Mouse (Mus musculus): ENCODE data around the gene Inppl1. TPM values are rescaled to one million over a fixed set of nuclear protein-coding genes. Genes with fewer than 3 reads are reported as not detected.

Inppl1 gene
- polyA plus RNA-seq, 1 experiment from 2014 or later = 37.8 TPM

DNA sequence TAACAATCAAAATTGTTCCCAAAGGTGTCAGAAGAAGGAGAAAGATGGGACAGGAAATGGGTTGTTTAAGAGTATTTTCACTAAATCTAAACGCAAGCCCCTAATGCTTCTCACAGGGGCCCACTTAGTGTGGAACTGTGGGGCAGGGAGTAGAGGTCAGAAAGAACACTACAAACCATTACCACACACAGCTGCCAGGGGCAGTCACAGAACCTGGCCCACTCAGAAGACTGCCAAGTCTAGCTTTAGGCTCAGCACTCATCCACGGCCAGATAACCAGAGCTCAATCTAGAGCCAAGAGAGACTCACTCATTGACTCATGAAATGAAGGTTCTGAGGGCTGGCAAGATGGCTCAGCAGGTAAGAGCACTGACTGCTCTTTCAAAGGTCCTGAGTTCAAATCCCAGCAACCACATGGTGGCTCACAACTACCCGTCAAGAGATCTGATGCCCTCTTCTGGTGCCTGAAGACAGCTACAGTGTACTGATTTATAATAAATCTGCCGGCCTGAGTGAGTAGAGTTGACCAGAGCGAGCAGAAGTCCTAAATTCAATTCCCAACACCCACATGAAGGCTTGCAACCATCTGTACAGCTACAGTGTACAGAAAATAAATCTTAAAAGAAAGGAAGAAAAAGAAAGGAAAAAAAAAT, 2.4 kb downstream of the Inppl1 start:
- no peak for DNase-seq (ENCODE audit: low spot score)
- no peaks in the 10 kb centered on the region for H3K27me3 ChIP-seq (ENCODE audit: insufficient read depth, poor library complexity, severe bottlenecking)
- H3K4me3 ChIP-seq = peak overlapping the region; percentile 97
- H3K9me3 ChIP-seq = no peaks in the 10 kb centered on the region
- peaks cover 39% of the 10 kb centered on the region for H3K36me3 ChIP-seq
- H3K27ac ChIP-seq = peak overlapping the region; percentile 99
- WGBS = 51% methylated on average over 5 of the region's 5 CpGs
- peaks cover 54% of the 10 kb centered on the region for H3K4me1 ChIP-seq (replicated peaks)

DNA sequence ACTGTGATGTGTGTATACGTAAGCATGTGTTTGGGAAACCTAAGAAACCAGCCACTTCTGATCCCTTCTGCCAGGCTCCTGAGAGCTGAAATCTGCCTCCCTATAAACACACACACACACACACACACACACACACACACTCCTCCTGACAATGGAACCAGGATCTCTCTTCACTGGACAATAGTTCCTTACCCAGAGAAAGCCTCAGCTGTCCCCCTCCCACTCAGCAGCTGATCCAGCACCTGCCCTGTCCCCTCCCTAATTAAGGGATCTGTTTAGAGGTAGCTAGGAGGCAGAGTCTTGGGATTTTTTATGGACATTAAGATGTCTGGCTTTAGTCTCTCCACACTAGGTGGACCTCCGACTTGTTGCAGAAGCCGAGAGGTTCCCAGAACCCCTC, 3.1 kb downstream of the Inppl1 start:
- peak overlapping the region; percentile 99 for H3K27ac ChIP-seq
- peak overlapping the region; percentile 97 for H3K4me3 ChIP-seq
- no peak for DNase-seq (ENCODE audit: low spot score)
- no peaks in the 10 kb centered on the region for H3K9me3 ChIP-seq
- H3K36me3 ChIP-seq = peaks cover 46% of the 10 kb centered on the region
- 61% methylated on average over 3 of the region's 3 CpGs for WGBS
- peaks cover 54% of the 10 kb centered on the region for H3K4me1 ChIP-seq (replicated peaks)
- H3K27me3 ChIP-seq (ENCODE audit: insufficient read depth, poor library complexity, severe bottlenecking) = no peaks in the 10 kb centered on the region

DNA sequence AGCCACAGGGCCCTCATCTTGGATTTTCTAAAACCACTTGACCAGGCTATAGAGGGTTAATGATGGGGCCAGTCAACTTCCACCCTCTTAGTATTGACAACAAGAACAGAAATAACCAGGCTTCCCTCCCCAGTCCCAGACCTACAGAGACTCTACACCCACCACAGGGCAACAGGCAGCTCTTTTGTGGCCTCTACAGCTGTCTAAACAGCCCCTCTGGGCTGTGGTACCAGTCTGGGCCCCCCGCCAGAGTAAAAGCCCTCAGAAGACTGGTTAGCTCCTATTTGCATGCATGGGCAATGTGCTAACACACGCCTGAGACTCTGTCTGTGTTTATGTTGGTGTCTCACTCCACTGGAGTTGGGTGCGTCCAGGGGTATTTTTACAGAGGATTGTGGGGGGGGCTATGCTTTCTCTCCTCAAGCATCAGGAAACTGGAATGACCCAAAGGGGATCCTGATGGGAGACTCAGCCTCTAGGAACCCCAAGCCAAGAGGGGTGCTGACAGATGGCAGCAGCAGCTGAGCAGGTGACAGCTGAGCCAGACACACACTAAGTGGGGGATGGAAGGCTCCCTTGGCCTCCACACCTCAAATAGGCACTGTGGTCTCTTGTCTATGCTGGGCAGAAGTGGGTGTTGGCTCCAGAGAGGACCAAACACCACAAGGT, 4.0 kb downstream of the Inppl1 start:
- WGBS = 59% methylated on average over 3 of the region's 3 CpGs
- Histone ChIP-seq H3K27ac (peak overlapping the region; percentile 99), H3K9me3 (no peaks in the 10 kb centered on the region), H3K36me3 (peaks cover 54% of the 10 kb centered on the region), H3K4me1 (replicated peaks) (peaks cover 53% of the 10 kb centered on the region), H3K27me3 (ENCODE audit: insufficient read depth, poor library complexity, severe bottlenecking) (no peaks in the 10 kb centered on the region), H3K4me3 (peak overlapping the region; percentile 97)
- no peak for DNase-seq (ENCODE audit: low spot score)

DNA sequence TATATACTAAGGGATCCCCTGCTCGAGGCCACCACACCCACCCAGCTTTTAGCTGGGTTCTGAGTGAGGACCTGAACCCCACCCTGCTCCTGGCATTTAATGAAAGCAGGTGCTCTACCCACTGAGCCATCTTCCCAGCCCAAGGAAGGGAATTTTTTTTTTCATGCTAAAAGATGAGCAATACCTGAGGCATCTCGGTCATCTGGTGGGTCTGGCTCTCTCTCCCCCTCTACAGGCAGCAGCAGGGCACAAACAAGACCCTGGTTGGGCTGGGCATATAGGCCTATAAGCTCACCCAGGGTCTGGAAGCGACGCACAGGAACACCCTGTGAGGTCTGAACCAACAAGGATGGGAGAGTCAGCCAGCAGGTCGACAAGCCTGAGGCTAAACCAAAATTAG, 4.7 kb downstream of the Inppl1 start:
- no peak for DNase-seq (ENCODE audit: low spot score)
- no peaks in the 10 kb centered on the region for H3K27me3 ChIP-seq (ENCODE audit: insufficient read depth, poor library complexity, severe bottlenecking)
- no peak overlapping the region for H3K4me3 ChIP-seq
- peak overlapping the region; percentile 99; the same call in 1 of the 2 replicates for H3K27ac ChIP-seq
- no peaks in the 10 kb centered on the region for H3K9me3 ChIP-seq
- H3K4me1 ChIP-seq (replicated peaks) = peaks cover 46% of the 10 kb centered on the region
- 74% methylated on average over 5 of the region's 5 CpGs for WGBS
- peaks cover 61% of the 10 kb centered on the region for H3K36me3 ChIP-seq

DNA sequence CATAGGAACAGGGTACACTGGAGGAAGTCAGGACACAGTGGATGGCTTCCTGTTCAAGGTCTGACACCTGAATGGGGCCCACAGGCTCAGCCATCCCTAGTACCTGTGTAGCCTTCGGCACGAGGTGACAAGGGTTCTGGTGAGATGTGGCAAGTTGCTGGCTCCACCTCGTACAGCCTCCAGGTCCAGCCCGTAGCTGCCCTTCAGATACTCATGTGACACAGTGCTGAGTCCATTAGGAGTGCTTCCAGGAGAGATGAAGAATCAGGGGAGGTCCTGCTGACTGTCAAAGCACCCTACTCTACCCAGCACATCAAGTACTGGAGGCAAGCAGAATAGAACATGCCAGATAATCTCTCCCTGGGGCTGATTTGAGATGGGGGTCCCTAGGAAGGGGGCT, 5.7 kb downstream of the Inppl1 start:
- Histone ChIP-seq H3K27ac (no peak overlapping the region), H3K4me3 (no peak overlapping the region), H3K4me1 (replicated peaks) (peaks cover 39% of the 10 kb centered on the region), H3K9me3 (no peaks in the 10 kb centered on the region), H3K36me3 (peaks cover 71% of the 10 kb centered on the region), H3K27me3 (ENCODE audit: insufficient read depth, poor library complexity, severe bottlenecking) (no peaks in the 10 kb centered on the region)
- 93% methylated on average over 4 of the region's 4 CpGs for WGBS
- DNase-seq (ENCODE audit: low spot score) = no peak

DNA sequence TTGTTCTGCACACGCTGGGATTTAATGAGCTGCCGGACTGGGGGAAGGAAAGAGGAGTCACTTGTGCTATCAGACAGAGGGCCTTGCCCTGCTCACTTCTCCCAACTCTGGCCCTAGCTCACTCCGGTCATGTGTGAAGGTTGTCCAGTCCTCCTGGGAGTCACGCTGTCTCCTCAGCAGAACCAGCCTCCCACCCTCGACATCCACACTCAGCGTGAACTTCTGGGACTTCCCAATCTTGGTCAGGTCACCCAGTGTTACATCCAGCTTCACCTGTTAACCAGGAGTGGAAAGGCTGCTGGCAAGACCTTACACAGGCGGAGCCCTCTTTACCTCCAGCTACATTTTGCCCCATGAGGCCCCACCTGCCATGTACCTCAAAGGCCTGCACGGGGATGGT, 6.6 kb downstream of the Inppl1 start:
- H3K9me3 ChIP-seq = no peaks in the 10 kb centered on the region
- H3K4me3 ChIP-seq = no peak overlapping the region
- WGBS = 94% methylated on average over 8 of the region's 8 CpGs
- H3K27me3 ChIP-seq (ENCODE audit: insufficient read depth, poor library complexity, severe bottlenecking) = no peaks in the 10 kb centered on the region
- H3K4me1 ChIP-seq (replicated peaks) = peaks cover 32% of the 10 kb centered on the region
- no peak overlapping the region for H3K27ac ChIP-seq
- no peak for DNase-seq (ENCODE audit: low spot score)
- peaks cover 80% of the 10 kb centered on the region for H3K36me3 ChIP-seq

DNA sequence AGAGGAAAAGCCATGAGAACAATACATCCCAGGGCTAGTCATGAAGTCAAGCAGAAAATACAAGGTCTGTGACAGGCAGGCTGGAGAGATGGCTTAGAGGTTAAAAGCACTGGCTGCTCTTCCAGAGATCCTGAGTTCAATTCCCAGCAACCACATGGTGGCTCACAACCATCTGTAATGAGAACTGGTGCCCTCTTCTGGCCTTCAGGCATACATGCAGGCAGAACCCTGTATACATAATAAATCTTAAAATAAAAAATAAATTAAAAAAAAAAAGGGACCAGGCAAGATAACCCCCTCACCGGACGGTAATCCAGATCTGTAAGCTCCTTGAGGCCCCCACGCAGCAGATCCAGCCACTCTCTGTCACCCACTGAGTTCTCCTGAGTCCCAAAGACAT, 7.7 kb downstream of the Inppl1 start:
- 97% methylated on average over 3 of the region's 3 CpGs for WGBS
- peaks cover 91% of the 10 kb centered on the region for H3K36me3 ChIP-seq
- no peak for DNase-seq (ENCODE audit: low spot score)

DNA sequence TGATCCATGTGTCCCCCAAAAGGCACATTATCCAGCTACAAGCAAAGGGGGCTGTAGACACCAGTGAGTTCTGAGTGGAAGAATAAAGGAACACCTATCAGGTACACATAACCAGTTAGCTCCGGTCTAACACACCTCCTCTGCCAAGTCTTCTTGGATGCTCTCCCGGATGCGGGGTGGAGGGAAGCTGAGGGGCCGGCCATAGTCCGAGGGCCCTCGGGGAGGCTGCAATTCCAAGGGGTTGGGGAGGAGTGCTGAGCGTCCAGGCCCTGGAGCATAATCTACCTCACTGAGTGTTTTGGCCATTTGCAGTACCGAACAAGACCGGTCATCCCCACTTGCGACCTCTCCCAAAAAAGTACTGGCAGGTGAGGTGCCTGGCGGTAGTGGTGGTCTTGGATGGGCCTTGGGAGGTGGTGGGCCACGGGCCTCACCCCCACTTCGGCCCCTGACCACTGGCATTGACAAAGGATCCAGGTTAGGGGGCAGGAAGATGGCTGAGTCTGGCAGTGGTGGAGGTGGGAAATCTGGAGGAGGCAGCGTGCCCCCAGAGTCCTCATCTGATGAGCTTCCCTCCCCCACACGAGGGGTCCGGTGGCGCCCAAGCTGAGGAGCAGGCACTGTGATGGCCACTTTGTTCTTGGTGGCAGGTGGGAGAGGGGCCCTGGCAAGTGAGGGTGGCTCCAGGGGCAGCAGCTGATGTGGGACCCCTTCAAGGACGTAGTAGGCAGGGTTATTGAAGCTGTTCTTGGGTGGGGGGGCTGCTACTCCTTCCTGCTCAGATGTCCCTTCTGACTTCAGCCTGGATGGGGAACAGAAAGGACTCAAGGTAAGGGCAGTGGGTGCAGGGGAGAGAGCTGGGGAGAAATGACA, 14.0 kb downstream of the Inppl1 start:
- no peak for DNase-seq (ENCODE audit: low spot score)
- H3K27me3 ChIP-seq (ENCODE audit: insufficient read depth, poor library complexity, severe bottlenecking) = peaks cover 55% of the 10 kb centered on the region

More for the DNA sequence above, 7.7 kb downstream of the Inppl1 start:
- Histone ChIP-seq H3K4me1 (replicated peaks) (peaks cover 21% of the 10 kb centered on the region), H3K4me3 (no peak overlapping the region), H3K27ac (no peak overlapping the region), H3K9me3 (no peaks in the 10 kb centered on the region), H3K27me3 (ENCODE audit: insufficient read depth, poor library complexity, severe bottlenecking) (no peaks in the 10 kb centered on the region)

DNA sequence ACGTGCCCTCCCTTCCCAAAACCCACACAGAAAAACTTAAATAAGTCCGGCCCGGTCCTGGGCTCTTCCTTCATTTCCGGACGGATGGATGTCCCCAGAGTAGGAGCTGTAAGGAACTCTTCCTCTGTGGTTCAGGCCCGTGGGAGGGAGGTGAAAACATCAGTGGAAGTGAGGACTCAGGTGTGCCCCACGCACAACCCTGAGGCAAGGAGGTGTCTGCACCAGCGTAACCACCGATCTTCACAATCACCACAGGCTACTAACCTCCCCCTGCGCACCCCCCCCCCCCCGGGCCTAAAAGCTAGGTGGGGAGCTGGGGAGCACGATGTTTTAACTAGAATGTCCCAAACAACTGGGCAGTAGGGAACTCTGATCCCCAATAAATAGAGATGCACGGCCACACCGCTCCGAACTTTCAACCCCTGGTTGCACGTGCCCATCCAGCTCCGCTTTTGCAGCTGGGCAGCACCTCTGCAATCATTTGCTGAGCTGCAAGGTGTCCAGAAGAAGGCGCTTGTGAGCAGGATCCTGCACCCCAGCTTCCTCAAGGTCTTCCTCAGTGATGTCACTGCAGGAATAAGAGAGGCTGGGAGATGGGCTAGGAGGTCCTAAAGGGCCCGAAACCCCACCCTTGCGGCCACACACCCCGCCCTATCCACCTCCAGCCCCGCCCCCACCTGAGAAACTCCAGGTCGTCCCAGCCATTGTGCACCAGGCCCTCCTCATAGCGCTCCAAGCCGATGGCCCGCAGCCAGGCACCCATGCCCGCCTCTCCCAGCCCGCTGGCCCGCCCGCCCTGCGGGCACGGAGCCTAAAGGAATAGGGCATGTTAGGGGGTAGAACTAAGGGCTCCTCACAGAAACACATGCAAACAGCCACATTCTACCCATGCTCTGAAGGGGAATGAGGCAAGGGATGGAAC, 14.9 kb downstream of the Inppl1 start:
- DNase-seq (ENCODE audit: low spot score) = peak; percentile 56
- Histone ChIP-seq H3K4me3 (no peak overlapping the region), H3K27me3 (ENCODE audit: insufficient read depth, poor library complexity, severe bottlenecking) (peaks cover 64% of the 10 kb centered on the region), H3K27ac (no peak overlapping the region), H3K36me3 (peaks cover 53% of the 10 kb centered on the region), H3K9me3 (no peaks in the 10 kb centered on the region), H3K4me1 (replicated peaks) (peaks cover 40% of the 10 kb centered on the region)
- WGBS = 28% methylated on average over 32 of the region's 32 CpGs

More for the DNA sequence above, 14.0 kb downstream of the Inppl1 start:
- H3K4me1 ChIP-seq (replicated peaks) = peaks cover 35% of the 10 kb centered on the region
- H3K27ac ChIP-seq = no peak overlapping the region
- no peaks in the 10 kb centered on the region for H3K9me3 ChIP-seq
- H3K36me3 ChIP-seq = peaks cover 62% of the 10 kb centered on the region
- H3K4me3 ChIP-seq = no peak overlapping the region
- 86% methylated on average over 18 of the region's 18 CpGs for WGBS

DNA sequence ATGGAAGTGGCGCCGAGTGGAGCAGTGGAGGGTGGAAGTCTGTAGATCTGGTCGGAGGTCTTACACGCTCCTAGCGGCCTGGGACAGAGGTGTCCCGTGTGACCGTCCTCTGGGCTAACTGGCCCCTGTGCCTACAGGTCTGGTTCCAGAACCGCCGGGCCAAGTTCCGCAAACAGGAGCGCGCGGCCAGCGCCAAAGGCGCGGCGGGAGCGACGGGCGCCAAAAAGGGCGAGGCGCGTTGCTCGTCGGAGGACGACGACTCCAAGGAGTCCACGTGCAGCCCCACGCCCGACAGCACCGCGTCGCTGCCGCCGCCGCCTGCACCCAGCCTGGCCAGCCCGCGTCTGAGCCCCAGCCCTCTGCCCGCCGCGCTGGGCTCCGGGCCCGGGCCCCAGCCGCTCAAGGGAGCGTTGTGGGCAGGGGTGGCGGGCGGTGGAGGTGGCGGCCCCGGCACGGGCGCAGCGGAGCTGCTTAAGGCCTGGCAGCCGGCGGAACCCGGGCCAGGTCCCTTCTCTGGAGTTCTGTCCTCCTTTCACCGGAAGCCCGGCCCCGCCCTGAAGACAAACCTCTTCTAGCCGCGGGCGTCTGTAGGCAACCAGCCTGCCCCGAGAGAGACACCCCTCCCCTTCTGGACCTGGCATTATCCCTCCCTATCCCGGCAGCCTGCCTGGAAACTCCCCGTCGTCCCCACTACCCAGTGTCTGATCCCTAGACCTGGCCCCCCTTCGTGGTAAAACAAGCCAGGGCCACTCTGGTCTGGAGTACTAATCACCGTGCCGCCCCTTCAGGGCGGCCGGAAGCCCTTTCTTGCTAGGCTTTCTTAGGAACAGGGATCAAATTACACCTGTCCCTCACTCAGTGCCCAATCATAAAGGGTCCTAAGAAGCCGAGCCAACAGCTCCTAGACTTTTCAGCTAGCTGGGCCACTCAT, 16.2 kb downstream of the Inppl1 start:
- H3K27me3 ChIP-seq (ENCODE audit: insufficient read depth, poor library complexity, severe bottlenecking) = peaks cover 76% of the 10 kb centered on the region
- peaks cover 50% of the 10 kb centered on the region for H3K4me1 ChIP-seq (replicated peaks)
- H3K36me3 ChIP-seq = peaks cover 40% of the 10 kb centered on the region
- H3K9me3 ChIP-seq = no peaks in the 10 kb centered on the region
- WGBS = 1% methylated on average over 71 of the region's 71 CpGs
- peak; percentile 78 for DNase-seq (ENCODE audit: low spot score)
- H3K4me3 ChIP-seq = peak overlapping the region; percentile 57
- H3K27ac ChIP-seq = peak overlapping the region; percentile 86

DNA sequence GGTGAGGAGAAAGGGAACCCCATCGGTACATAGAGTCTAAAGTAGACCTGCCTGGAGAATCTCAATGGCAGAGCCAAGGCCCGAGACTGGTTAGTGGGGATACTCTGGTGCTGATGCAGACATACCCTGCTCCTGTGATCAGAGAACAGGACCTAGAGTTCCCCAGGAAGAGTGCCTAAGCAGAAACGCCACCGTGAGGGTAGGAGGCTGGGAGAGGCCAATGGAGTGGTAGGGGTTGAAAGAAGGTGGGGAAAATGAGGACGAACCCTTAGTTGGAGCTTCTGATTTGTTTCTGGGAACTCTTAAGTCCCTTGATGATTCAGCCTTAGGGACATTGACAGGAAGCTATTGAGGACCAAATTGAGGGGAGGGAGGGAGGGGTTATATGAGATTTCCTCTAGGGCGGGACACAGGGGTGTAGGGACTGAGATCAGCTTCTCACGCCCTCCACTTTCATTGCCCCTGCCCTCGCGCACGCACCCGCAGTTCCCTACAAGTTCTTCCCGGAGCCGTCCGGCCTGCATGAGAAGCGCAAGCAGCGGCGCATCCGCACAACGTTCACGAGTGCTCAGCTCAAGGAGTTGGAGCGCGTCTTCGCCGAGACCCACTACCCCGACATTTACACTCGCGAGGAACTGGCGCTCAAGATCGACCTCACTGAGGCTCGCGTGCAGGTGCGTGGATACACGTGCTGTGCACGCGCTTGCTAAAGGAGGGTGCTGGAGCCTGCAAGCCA, 17.6 kb downstream of the Inppl1 start:
- Histone ChIP-seq H3K27ac (no peak overlapping the region), H3K4me1 (replicated peaks) (peaks cover 50% of the 10 kb centered on the region), H3K36me3 (peaks cover 26% of the 10 kb centered on the region), H3K4me3 (peak overlapping the region; percentile 57), H3K27me3 (ENCODE audit: insufficient read depth, poor library complexity, severe bottlenecking) (peaks cover 89% of the 10 kb centered on the region), H3K9me3 (no peaks in the 10 kb centered on the region)
- peak; percentile 53 for DNase-seq (ENCODE audit: low spot score)
- WGBS = 3% methylated on average over 35 of the region's 35 CpGs

Measured in hindbrain, embryonic 10.5 days (tissue).